Mouse (Mus musculus) testis, postnatal 14 days (tissue): ENCODE measurements around the gene Gm49486.
"Not testable (repeated sequence)": the region's sequence is repeated elsewhere in the genome, so short reads cannot be mapped to it uniquely, and the experiment has no call there.

Experiments
- DNase-seq: peaks from one replicate; pipeline ENCODE4 v3.0.0; 2021; ENCODE audit warnings: low spot score

The Gm49486 gene

DNA sequence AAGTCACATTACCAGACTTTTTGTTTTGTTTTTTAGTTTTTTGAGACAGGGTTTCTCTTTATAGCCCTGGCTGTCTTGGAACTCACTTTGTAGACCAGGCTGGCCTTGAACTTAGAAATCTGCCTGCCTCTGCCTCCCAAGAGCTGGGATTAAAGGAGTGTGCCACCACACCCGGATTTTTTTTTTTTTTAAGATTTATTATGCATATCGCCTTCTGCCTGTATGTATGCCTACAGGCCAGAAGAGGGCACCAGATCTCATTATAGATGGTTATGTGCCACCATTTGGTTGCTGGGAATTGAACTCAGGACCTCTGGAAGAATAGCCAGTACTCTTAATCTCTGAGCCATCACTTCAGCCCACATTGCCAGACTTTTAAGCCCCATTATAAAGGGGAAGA lies 3.4 kb upstream of the Gm49486 start:
- DNase-seq, result not testable (repeated sequence)

DNA sequence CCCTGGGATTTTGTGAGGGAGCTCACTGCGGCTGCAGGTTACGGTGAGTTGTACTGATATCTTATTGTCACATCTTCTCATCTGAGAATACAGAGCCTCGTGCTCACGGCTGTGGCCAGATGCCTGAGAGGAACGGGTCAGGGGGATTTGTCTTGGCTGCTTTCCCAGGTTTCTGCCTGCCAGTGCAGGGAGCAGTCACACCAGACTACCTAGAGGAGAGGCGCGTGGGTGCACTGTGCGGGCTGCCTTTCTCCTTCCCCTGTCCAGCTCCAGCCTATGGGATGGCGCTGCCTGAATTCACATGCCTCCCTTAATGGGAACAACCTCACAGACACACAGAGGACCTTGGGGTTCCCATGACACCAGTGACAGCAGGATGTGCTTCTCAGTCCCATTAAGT lies 6.1 kb downstream of the Gm49486 start:
- DNase-seq, result no peak

DNA sequence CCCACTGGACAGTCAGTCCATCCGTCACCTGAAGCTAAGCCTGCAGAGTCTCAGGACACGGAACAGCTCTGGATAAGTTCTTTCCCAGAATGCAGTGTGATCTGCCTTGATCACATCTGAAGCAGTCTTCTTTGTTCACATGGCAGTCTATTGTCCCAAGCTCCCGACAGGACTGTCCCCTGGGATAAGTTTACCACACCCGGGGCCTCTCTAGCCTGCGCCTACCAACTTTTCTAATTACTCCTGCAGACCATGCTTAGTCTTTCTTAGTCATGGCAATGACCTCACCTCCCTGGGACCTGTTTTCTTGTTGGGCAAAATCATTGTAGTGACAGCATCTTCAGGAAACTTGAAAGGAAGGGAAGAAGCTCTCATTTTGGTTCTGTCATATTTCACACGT lies 8.8 kb downstream of the Gm49486 start:
- no peak for DNase-seq

DNA sequence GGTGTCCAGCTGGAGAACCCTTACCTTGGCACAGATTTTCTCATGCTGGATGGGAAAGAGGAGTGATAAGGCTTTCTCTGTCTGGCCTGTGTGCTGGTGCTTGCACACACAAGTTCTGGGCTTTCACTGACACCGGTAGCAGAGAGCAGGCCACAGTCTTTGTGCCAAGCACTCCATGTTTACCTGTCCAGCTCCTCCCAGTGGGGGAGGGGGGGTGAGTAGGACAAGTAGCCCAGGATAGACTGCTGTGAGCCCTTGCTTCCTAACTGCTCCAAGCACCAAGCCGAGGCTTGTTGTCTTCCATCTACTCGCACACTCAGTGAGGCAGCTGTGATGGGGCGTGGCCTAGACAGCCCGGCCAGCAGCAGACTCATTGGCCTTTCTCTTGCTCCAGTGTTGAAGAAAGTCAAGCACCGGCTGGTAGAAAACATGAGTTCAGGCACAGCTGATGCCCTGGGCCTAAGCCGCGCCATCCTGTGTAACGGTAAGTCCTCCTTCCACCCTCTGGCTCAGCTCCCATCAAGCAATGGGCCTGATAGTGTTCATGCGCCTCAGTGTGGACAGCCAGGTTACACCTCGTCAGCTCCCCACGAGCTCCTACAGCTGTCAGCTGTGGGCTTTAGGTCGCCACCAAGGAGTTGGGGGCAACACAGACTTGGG lies 13.5 kb downstream of the Gm49486 start:
- no peak for DNase-seq

DNA sequence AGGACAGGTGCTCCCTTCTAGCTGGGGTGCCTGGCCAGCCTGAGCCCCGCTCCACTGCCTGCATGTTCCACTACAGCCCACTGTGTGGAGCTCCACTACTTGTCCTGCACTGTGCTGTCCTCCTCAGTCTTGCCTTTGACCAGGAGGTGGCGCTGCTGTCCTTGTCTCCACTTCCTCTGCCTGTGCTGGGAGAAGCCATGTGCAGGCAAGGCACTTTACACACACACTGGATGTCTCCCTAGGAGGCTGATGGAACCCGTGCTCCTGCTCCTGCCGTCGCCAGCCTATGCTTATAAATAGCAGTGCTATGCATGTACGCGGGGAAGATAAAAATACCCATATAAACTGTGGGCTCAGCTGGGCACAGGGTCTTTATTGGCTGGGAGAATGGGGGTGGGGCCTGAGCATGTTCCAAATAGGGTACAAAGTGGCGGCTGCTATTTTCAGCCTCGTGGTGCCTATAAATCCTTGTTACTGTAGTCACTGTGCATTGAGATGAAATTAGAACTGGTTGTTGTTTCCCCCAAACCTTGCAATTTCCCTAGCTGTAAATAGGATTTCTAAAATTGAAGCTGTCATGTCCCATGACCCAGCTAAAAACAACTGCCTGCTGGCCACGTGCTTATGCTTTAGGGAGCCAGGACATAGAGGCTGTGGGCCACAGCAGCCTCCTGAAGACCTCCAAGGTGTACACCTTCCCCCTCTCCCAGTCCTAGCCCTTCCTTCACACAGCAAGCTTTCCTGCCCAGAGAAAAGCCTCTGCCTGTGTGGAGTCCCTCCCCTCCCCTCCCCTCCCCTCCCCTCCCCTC lies 14.2 kb downstream of the Gm49486 start:
- DNase-seq, result peak; percentile 83

DNA sequence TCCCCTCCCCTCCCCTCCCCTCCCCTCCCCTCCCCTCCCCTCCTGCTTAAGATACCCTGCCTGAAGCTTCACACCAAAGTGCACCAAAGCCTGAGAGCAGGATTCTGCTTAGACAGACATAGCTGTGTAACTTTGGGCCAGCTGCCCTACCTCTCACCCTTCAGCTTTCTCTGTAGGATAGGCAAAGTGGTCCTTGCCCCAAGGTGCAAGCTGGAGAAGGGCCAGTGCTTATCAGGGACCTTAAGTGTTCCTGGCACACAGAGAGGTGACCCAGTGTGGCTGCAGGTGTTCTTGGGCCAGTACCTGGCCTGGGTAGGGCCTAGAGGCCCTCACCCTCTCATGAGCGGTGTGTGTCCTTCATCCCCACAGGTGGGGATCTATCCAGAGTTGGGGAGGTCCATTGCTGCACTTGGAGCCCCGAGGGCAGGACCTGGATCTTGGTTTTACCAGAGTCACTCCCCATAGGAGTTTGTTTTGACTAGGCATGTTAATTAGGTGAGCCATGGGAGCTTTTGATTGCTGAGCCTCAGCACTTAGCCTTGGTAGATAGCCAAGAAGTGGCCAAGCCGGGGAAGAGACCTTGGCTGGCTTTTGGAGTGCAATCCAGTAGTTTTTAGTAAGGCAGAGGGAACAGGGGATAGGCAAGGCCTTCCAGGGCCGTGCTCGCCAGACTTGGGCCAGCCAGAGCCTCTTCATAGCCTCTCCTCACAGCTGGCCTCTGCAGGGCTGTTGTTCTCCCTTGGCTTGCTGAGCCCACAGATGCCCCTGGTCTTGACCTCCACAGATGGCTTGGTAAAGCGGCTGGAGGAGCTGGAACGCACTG lies 15.1 kb downstream of the Gm49486 start:
- no peak for DNase-seq

DNA sequence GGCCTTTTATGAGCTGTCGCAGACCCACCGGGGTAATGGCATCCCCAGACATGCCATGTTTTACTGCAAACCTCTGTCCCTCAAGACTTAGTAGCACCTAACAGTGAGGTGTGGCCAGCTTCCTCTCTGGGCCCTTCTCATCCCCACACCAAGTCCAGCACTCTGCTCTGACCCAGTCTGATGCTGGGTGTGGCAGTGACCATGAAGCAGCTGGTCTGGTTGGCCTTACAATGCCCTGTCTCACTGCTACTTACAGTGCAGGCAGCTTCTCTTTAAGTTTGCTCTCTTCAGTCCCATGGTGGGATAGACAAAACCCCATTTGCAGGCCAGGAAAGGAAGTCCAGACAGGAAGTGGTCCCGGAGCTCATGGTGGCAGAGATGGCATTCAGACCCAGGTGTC lies 16.1 kb downstream of the Gm49486 start:
- no peak for DNase-seq

DNA sequence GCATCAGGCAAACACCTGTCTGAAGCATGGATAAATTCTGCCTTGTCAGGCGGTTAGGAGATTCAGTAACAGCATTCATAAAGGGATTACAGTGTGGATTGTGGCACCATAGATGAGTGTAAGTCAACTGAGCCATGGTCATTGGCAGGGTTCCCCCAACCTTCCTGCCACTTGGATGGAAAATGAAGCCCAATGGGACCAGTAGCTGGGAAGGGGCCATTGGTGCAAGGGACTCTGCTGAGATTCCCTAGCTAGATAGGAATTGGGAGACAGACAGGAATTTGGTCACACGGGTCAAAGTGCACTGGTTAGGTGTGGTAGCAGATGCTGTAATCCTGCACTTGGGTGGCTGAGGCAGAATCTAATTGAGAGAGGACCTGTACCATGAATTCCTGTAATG lies 21.0 kb downstream of the Gm49486 start:
- no peak for DNase-seq

DNA sequence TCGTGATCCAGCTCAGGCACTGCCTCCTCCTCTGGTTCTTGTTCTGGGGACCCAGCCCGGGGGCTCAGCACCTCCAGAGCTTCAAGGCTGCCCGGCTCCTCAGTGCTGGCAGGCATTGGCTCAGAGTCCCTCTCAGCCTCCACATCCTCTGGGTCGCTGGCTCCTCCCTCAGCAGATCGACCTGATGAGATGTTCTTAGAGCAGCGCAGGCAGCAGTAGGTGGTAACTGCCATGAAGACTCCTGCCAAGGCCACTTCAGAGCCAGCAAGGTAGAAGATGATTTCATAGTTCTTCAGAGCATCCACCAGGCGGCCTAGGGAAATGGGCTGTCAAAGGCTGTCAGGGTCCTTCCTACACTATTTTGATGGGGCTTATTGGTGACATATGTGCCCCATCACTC lies 22.0 kb downstream of the Gm49486 start:
- no peak for DNase-seq

DNA sequence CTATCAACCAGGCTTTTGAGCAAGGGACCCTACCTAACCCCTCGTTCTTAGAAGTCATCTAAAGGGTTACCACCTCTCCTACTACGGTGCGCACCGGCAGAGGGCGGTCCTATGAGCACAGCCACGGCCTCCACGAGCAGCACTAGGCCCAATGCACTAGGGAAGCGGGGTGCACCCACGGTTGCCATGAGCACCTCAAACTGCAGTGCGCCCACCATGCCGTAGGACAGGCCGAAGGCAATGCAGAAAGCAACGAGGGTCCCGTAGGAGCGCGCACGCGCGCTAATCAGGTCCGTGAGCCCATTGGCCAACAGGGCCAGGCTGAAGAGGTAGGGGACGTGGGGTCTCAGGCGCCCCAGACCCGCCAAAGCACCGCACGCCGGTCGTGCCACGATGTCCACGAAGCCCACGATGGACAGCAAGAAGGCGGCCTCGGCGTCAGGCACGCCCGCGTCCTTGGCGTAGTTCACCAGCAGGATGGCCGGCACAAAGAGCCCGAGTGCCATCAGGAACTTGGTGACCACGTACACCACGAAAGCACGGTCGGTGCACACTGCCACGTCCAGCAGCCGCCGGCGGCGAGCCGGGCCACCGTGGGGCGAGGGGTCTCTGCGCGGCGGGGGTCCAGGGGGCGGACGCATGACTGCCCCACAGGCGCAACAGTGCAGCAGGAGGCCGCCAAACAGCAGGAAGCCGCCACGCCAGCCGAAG lies 22.7 kb downstream of the Gm49486 start:
- no peak for DNase-seq

DNA sequence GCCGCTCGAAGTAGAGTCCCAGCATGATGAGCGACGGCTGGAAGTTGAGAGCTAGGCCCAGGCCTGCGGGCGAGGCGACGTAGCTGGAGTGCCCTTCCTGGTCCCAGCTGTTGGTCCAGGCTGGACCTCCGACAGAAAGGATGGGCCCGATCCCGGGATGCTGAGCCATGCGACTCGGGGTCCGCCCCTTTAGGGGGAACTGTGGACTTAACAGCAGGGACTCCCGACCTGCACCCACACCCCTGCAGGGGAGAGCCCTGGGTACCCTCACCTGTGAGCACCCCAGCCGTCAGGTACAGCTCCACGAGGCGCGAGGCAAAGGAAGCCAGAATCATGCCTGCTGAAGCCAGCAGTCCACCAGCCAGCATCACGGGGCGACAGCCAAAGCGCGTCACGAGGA lies 23.4 kb downstream of the Gm49486 start:
- no peak for DNase-seq

DNA sequence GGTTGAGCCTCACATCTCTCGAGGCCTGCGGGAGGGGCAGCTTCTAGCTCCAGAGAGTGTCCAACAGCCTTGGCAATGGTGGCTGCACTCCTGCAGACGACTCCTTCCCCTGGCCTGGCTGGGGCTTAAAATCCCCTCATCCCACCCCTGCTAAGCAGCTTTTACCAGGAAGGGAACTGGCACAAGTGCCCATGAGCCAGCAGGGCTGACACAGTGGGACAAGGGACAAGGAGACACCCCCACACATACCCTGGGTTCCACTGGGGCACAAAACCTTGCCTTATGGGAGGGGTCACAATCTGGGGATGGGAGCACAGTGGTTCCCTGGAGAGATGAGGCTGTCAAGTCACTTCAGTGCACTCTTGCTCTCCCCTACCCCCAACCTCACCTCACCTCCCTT lies 25.5 kb downstream of the Gm49486 start, which contains the start of gene Slc16a8:
Gene Slc16a8, minus strand, starts transcription at position 101 of the 400 bp plus-strand sequence.
- DNase-seq, result no peak

DNA sequence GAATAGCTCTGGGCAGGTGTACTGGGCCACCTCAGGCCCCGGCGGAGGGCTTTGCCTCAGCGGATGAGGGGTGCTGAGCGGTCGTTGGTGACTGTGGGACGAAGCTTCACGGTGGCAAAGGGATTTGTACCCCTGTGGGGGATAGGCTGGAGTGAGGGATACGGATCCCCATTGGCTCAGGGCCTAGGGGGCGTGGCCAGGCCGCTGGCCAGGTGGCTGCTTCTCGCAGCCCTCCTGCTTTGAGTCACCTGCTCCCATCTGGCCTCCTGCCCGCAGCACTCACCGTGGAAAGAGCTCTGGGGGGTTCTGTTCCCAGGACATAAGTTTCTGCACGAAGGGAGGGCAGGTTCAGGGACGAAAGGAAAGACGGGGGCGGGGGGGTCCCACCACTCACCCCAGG lies 29.3 kb downstream of the Gm49486 start:
- peak; percentile 31 for DNase-seq

DNA sequence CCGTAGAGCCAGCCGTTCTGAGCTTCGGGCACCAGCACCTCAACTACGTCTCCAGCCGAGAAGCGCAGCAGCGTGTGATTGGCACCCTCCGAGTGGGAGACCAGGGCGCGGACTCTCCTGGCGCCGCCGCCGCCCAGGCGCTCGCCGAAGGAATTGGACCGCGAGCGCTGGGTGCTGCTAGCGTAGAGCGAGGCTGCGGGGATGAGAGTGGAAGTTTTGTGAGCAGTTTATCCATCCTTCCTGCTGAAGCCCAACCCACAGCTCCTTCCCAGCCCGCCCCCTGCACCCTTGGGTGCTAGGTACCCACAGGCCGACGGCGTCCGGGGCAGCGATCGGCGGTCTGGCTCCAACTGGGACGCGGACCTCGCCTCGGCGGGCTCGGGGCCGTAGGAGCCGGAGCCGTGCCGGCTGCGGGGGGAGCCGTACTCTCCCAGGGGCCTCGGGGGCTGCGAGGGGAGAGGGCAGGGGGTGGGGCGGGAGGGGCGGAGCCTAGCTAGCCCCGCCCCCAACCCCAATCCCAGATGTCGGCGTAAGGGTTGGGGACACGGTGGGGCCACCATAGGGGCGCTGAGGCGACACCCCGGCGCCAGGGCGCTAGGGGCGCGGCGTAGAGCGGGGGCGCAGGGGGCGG lies 32.0 kb downstream of the Gm49486 start:
- peak; percentile 34 for DNase-seq

DNA sequence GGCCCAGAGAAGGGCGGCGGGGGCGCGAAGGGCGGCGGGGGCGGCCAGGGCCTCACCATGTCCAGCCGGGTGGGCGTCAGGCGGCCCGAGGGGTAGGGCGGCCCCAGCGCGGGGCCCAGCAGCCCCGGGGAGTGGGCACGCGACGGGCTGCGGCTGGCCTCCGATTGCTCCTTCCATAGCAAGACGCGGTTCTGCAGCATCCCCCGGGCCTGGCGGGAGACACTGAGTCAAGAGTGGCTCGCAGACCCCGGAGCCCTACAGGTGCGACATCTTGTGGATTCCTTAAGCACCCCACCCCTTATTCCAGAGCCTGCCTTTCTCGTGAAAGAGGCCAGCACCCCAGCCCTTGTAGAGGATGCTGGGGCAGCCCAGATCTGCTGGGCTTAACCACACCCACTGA lies 32.6 kb downstream of the Gm49486 start:
- no peak for DNase-seq

DNA sequence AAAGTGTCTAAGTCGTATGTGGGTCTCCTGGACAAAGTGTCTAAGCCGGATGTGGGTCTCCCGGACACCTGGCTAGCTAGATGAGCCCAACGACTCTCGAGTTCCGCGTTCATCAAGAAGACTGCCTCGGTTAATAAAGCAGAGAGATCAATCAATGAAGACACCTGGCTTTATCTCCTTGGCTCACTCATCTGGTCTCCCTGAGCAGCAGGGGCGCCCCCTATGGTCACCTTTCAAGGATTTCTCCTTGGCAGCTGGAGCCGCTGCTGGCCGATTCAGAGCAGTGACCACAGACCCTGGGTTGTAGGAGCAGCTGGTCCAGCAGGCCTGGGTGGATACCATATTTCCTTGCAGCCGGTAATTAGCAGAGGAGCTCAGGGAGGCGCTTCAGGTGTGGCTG lies 33.2 kb downstream of the Gm49486 start:
- DNase-seq, result no peak

DNA sequence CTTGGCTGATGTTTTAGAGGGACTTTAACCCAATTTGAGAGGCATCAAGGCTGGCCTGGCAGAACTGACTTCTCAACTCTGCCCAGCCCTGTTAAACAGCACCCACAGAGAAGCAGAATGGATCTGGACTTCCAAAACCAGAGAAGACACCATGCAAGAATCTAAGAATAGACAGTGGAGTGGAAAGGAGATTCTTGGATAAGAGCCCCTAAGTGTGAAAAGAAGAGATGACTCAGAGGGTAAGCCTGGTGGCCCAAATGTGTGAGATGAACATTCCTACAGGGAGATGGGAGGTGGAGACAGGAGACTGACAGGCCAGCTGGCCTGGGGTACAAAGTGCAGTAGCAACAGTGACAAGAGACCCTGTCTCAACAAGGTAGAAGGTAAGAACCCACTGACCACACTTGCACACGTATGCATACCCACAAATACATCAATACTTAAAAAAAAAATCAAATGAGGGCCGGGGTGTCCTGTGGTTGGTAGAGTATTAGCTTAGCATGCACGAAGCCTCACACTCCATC lies 33.7 kb downstream of the Gm49486 start:
- DNase-seq, result no peak

DNA sequence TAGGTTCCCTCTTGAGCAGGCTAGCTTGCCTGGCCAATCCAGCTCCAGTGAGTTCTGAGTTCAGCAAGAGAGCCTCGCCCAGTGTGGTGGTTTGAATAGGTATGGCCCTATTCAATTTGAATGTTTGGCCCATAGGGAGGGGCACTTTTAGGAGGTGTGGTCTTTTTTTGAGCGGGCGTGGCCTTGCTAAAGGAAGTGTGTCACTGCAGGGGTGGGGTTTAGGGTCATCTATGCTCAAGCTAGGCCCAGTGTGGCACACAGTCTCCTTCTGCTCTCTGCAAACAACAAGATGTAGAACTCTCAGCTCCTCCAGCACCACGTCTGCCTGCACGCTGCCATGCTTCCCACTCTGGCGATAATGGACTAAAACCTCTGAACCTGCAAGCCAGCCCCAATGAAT lies 34.5 kb downstream of the Gm49486 start:
- DNase-seq, result no peak

DNA sequence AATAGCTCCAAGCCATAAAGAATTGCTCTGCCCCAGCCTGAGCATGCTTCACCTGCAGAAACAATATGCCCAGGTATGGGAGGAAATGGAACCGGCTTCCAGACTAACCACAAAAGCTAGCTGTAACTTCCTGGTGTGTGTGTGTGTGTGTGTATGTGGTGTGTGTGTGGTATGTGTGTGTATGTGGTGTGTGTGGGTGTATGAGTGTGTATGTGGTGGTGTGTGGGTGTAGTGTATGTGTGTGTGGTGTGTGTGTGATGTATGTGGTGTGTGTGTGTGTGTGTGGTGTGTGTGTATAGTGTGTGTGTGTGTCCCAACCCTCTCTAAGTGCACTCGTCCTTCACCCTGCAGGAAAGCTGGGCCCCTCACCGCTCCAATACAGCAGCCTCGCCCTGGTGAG lies 36.2 kb downstream of the Gm49486 start:
- no peak for DNase-seq

DNA sequence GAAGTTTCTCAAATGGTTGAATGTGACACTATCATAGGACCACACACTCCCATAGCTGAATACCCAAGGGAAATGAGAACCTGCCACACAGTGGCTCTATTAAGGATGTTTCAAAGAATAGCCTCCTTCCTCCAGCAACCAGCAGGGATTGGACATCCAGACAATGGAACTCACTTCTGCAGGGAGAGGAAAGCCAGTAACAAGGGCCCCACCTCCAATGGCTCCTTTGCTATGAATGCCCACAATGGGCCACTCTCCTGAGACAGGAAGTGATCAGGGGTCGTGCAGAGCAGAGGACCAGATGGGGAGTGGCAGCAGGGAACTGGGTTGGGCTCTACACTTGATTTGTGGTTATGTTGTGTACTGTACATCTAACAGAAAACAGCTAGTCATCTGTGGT lies 39.3 kb downstream of the Gm49486 start:
- DNase-seq, result no peak

DNA sequence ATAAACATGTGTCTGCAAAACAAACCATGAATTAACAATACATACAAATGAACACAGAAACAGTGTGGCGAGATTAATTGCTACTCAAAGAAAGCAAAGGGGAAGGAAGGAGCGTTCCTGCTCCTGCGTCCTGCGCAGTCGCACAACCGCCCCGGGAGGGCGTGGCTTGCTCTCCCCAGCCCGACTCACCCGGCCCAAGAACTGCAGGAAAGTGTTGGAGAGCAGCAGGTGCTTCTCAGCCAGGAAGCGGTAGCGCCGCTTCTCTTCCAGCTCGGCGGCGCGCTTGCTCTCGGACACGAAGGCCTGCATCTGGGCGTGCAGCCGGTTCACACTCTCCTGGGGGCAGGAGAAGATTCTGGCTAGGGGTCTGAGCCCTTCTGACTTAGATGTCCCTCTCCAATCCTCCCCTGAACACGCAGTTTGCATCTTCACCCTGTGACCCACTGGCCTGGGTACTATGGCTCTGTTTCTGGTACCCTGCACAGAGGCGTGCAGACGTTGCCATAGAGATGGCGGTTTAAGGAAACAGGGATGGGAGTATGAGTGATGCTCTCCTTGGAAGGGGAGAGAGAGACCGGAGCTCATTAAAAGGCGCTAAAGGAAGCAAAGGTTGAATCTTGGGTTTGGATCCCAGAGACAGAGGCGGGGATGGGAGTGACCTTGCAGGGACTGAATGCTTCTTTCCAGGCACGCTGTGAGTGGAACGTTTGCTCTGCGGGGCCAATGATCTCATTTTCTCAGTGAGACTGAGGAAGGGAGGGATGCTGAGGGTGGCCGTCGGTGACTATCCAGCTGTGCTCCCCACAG lies 41.3 kb downstream of the Gm49486 start:
- DNase-seq, result peak; percentile 82
